Mouse (Mus musculus) kidney, embryonic 15.5 days (tissue): Measurements from ENCODE around the gene Plxnd1. TPM values are rescaled to one million over a fixed set of nuclear protein-coding genes. Genes with fewer than 3 reads are reported as not detected.

Experiments
- ATAC-seq: fragments of 200-750 bp; cut with Nextera tagmentation; replicated peaks from 2 replicates; pipeline ENCODE4 v1.8.0; 2017; ENCODE audit warnings: moderate TSS enrichment; ENCODE audit not compliant: low FRiP score
- H3K27ac ChIP-seq: fragments of 300-500 bp; sonication (generic); 2 replicates; pipeline ENCODE4 v1.5.1; 2015; ENCODE audit warnings: mild to moderate bottlenecking, inconsistent platforms
- H3K27me3 ChIP-seq: fragments of 300-500 bp; sonication (generic); 2 replicates; pipeline ENCODE4 v1.6.1; 2015; ENCODE audit warnings: inconsistent platforms
- H3K36me3 ChIP-seq: fragments of 300-500 bp; sonication (generic); 2 replicates; pipeline ENCODE4 v1.6.1; 2015; ENCODE audit warnings: inconsistent platforms
- H3K4me1 ChIP-seq: fragments of 300-500 bp; sonication (generic); 2 replicates; pipeline ENCODE4 v1.6.1; 2015; ENCODE audit warnings: inconsistent platforms
- H3K4me2 ChIP-seq: fragments of 300-500 bp; sonication (generic); 2 replicates; pipeline ENCODE4 v1.6.1; 2015; ENCODE audit warnings: moderate library complexity, mild to moderate bottlenecking, inconsistent platforms
- H3K4me3 ChIP-seq: fragments of 300-500 bp; sonication (generic); replicated peaks from 2 replicates; pipeline ENCODE4 v1.5.1; 2015; ENCODE audit warnings: mild to moderate bottlenecking, inconsistent platforms
- H3K9ac ChIP-seq: fragments of 300-500 bp; sonication (generic); 2 replicates; pipeline ENCODE4 v1.6.1; 2015; ENCODE audit warnings: mild to moderate bottlenecking, inconsistent platforms
- H3K9me3 ChIP-seq: fragments of 300-500 bp; sonication (generic); replicated peaks from 2 replicates; pipeline ENCODE4 v1.6.1; 2016; ENCODE audit warnings: inconsistent platforms
- whole genome bisulfite sequencing: fragments of 180-500 bp; shearing (Covaris S2); methylation state at CpG from one replicate; pipeline ENCODE4 v1.1.7; 2015; ENCODE audit warnings: mixed read lengths; 5-methylcytosine and 5-hydroxymethylcytosine counted together
- polyA plus RNA-seq: library from polyadenylated mRNA; unstranded; fragments of >200 nt; fragmentation: Nextera tagmentation; extraction: Ambion mirVana; gene quantifications from 2 replicates; pipeline ENCODE4 v1.2.1, GENCODE M21; 2015

Plxnd1 gene
- polyA plus RNA-seq, 1 experiment from 2014 or later, result 52.7 TPM

DNA sequence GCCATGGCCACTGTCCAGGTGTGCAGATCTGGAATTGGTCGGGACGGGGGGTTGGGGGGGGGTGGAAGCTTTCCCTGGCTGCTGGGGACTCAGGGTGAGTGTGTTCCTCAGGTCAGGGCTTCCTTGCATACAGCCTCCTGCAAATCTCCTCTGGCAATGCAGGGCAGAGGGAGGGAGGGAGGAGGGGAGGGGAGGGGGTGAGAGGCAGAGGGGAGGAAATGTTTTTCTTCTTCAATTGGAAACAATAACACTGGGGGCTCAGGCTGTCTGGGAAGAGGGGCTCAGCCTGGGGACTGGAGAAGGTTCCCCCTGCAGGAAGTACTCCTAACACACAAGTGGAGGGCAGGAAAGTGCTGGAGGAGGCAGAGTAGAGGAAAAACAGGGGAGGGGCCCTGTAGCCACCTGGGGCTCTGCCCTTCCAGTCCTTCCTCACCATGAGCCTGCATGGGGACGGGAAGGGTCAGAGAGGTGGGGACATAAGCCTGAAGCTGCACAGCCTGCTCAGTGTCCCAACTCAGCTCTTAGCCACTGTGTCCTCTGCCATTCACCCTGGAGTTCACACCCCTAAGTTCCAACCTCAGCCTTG, 3.0 kb upstream of the Plxnd1 start:
- WGBS, result 9% methylated on average over 3 of the region's 3 CpGs
- no peaks in the 10 kb centered on the region for H3K9me3 ChIP-seq
- H3K9ac ChIP-seq, result no peak overlapping the region
- no peaks in the 10 kb centered on the region for H3K36me3 ChIP-seq
- peaks cover 67% of the 10 kb centered on the region for H3K4me1 ChIP-seq
- ATAC-seq, result 0 out of 2 replicates have a peak, but pooled peaks have one; percentile 13
- no peak overlapping the region for H3K4me2 ChIP-seq
- H3K27me3 ChIP-seq, result peaks cover 17% of the 10 kb centered on the region
- H3K4me3 ChIP-seq, result no peak overlapping the region
- H3K27ac ChIP-seq, result peak overlapping the region; percentile 93

DNA sequence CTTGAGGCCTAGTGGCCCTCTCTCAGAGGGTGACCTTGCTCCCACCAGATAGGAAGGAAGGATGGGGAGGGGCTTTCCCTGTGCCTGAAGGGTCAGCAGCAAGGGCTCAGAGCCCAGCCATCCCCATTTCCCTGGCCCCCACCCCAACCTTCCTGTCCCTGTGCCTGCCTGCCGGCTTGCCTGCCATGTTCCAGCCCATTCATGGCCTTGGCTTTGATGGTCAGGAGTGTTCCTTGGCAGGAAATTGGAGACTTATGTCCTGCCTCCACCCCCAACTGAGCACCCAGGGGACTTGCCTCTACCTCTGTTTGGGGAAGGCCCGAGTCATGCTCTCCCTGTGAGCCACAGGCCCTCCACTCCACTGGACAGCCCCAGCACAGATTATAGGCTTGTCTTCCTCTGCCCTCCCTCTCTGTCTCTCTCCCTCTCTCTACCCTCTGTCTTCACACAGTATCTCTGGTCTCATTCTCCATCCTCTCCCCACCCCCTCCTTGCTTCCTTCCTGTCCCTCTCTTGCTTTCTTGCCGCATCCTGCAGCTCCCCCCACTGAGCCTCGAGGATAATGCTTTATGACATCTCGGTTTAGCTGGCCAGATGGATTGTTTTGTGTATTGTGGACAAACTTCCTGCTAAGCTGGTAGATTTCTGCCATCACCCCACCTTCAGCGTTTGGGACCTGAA, 1.5 kb upstream of the Plxnd1 start:
- Histone ChIP-seq H3K4me1 (peaks cover 74% of the 10 kb centered on the region), H3K9ac (no peak overlapping the region), H3K27me3 (peaks cover 18% of the 10 kb centered on the region), H3K36me3 (no peaks in the 10 kb centered on the region), H3K9me3 (no peaks in the 10 kb centered on the region), H3K27ac (peak overlapping the region; percentile 93), H3K4me3 (peak overlapping the region; percentile 74; the same call in 1 of the 2 replicates), H3K4me2 (peak overlapping the region; percentile 93)
- ATAC-seq, result peak; percentile 10; the same call in 1 of the 2 replicates
- 27% methylated on average over 6 of the region's 6 CpGs for WGBS

DNA sequence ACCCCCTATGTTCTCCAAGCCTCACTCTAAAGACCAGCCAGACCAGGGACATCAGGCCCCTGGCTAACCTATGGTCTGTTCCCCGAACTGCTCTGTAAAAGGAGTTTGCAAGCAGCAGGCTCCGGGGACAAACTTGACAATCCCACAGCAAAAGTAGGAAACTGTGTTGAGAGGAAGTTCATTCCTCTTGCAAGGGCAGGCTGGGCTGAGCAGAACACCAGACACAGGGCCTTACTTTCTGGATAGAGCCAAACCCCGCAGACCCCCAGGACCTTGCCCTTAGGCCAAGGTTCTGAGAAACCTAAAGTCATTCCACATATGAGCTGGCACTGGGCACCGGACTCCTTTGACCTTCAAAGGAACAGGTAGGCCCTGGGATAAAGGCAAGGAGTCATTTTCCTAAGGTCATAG, 731 bp upstream of the Plxnd1 start:
- peak overlapping the region; percentile 74 for H3K4me3 ChIP-seq
- 0 out of 2 replicates have a peak overlapping the region, but pooled peaks have one; percentile 15 for H3K9ac ChIP-seq
- WGBS, result 51% methylated on average over 4 of the region's 4 CpGs
- H3K36me3 ChIP-seq, result peaks cover 5% of the 10 kb centered on the region; the same call in 1 of the 2 replicates
- peak overlapping the region; percentile 93 for H3K4me2 ChIP-seq
- no peaks in the 10 kb centered on the region for H3K9me3 ChIP-seq
- H3K27ac ChIP-seq, result peak overlapping the region; percentile 93
- peaks cover 18% of the 10 kb centered on the region for H3K27me3 ChIP-seq
- no peak for ATAC-seq
- H3K4me1 ChIP-seq, result peaks cover 81% of the 10 kb centered on the region

DNA sequence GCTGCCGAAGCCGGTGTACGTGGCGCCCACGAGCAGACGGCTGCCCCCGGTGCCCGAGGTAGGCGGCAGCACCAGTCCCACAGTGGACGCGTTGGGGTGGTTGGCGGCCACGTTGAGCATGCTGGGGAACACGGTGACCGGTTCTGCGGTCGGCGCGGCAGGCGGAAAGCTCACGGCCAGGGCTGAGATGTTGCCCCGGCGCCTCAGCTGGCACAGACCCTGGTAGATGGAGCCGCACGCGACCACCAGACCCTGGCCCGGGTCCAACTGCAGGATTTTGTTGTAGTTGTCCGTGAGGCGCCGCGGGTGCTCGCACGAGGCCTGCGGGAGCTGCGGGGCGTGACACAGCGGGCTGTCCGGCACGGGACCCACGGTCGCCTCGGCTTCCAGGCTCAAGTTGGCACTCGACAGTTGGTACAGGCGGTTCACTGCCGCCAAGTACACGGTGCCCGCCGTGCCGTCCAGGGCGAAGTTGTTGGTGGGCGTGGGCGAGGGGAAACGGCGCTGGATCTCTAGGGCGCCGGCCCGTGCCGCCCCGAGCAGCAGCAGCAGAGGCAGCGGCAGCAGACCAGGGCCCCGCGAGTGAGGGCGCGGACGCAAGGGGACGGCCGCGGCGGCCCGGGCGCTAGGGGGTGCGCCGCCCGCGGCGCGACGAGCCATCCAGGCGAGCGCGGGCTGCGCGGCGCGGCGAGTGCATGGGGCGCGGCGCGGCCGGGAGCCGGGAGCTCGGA, 494 bp downstream of the Plxnd1 start:
- peaks cover 18% of the 10 kb centered on the region for H3K27me3 ChIP-seq
- H3K9ac ChIP-seq, result peak overlapping the region; percentile 70
- H3K4me2 ChIP-seq, result peak overlapping the region; percentile 93
- peaks cover 5% of the 10 kb centered on the region; the same call in 1 of the 2 replicates for H3K36me3 ChIP-seq
- H3K4me1 ChIP-seq, result peaks cover 91% of the 10 kb centered on the region
- ATAC-seq, result no peak
- peak overlapping the region; percentile 74 for H3K4me3 ChIP-seq
- under 1% methylated on average over 68 of the region's 93 CpGs for WGBS
- H3K9me3 ChIP-seq, result no peaks in the 10 kb centered on the region
- H3K27ac ChIP-seq, result peak overlapping the region; percentile 93

DNA sequence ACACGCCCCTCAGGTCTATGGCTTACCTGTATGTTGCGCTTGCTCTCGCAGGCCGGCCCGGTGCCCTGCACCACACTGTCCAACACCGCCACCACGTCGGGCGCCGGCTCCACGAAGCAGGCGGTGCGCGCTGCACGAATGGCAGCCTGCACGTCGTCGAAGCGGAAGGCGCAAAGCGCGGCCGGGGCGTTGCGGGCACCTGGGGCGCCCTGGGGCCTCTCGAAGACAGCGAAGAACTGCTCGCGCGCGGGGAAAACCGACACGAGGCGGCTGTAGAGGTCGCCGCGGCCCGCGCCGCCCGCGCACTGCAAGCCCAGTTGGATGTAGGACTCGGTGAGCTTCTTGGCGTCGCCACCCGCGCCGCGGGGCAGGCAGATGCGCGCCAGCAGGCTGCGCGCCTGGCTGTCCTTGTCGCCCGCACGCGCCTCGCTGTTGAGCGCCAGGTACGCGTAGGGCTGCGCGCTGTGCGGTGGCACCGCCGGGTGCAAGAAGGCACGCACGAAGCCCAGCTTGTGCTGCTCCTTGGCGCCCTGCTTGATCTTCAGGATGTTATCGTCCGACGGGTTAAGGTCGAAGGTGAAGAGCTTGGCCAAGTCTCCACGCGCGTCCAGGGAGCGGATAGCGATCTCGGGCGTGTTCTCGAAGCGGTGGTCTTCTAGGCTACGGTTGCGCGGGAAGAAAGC, 1.2 kb downstream of the Plxnd1 start:
- Histone ChIP-seq H3K36me3 (peaks cover 5% of the 10 kb centered on the region; the same call in 1 of the 2 replicates), H3K4me3 (peak overlapping the region; percentile 74), H3K27me3 (peaks cover 18% of the 10 kb centered on the region), H3K9ac (peak overlapping the region; percentile 70), H3K9me3 (no peaks in the 10 kb centered on the region), H3K4me2 (peak overlapping the region; percentile 93), H3K4me1 (peaks cover 91% of the 10 kb centered on the region), H3K27ac (peak overlapping the region; percentile 93)
- 1% methylated on average over 84 of the region's 86 CpGs for WGBS
- ATAC-seq, result no peak

DNA sequence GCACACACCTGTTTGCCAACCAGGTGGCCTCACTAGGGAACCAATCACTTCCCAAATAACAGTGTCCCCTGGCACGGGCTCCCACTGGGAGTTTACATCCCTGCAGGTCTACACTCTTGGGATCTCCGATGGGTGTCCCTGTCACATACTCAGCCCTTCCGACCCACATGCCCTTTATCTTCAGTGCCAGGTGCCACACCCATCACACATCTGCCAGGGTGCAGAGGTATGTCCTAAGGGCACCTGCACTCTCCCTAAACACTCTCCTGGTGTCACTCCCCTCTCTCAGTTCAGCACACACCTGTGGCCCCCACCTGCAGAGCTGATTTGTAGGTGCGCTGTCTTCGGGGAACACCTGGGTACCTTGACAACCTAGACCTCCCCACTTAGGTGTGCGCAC, 1.8 kb downstream of the Plxnd1 start:
- H3K4me2 ChIP-seq, result peak overlapping the region; percentile 93
- H3K4me1 ChIP-seq, result peaks cover 85% of the 10 kb centered on the region
- H3K36me3 ChIP-seq, result peaks cover 5% of the 10 kb centered on the region; the same call in 1 of the 2 replicates
- H3K9me3 ChIP-seq, result no peaks in the 10 kb centered on the region
- peak overlapping the region; percentile 70 for H3K9ac ChIP-seq
- H3K27ac ChIP-seq, result peak overlapping the region; percentile 93; the same call in 1 of the 2 replicates
- H3K27me3 ChIP-seq, result peaks cover 18% of the 10 kb centered on the region
- ATAC-seq, result no peak
- 41% methylated on average over 6 of the region's 6 CpGs for WGBS
- H3K4me3 ChIP-seq, result peak overlapping the region; percentile 74

DNA sequence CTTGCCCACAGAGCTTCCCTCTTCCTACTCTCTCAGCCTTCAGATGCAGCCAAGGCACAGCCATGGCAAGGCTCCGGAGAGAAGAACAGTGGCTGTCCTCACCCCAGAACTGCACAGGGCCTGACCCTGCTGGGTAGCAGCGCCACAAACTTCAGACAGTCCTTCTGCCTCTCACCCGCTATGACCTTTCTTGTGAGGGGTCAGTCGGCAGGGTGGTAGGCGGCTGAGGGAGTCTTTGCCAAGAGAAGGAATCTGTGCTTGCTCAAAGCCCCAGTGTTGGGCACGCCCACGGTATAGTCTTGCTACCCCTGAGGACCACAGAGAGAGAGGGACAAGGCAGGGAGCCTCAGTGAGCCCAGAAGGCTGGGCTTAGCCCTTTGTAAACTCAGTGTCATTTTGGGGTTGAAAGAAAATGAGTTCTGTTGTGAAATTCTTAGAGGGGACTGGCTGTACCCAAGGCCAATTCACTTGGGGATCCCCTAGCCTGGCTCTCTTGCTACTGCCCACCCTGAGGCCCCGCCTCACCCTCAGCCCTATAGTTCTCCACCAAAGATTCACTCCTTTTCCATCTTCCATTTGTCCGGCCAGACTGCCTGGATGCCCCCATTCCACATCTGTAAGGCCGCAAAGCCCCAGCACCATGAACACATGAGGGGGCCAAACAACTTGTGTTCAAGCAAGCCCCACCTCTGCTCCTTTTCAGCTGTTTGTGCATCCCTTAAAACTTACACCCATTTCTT, 2.8 kb downstream of the Plxnd1 start:
- peaks cover 85% of the 10 kb centered on the region for H3K4me1 ChIP-seq
- peak overlapping the region; percentile 70 for H3K9ac ChIP-seq
- H3K27me3 ChIP-seq, result peaks cover 18% of the 10 kb centered on the region
- peak overlapping the region; percentile 74 for H3K4me3 ChIP-seq
- 31% methylated on average over 10 of the region's 10 CpGs for WGBS
- H3K9me3 ChIP-seq, result no peaks in the 10 kb centered on the region
- H3K27ac ChIP-seq, result peak overlapping the region; percentile 84
- peaks cover 5% of the 10 kb centered on the region; the same call in 1 of the 2 replicates for H3K36me3 ChIP-seq
- no peak for ATAC-seq
- H3K4me2 ChIP-seq, result peak overlapping the region; percentile 93

DNA sequence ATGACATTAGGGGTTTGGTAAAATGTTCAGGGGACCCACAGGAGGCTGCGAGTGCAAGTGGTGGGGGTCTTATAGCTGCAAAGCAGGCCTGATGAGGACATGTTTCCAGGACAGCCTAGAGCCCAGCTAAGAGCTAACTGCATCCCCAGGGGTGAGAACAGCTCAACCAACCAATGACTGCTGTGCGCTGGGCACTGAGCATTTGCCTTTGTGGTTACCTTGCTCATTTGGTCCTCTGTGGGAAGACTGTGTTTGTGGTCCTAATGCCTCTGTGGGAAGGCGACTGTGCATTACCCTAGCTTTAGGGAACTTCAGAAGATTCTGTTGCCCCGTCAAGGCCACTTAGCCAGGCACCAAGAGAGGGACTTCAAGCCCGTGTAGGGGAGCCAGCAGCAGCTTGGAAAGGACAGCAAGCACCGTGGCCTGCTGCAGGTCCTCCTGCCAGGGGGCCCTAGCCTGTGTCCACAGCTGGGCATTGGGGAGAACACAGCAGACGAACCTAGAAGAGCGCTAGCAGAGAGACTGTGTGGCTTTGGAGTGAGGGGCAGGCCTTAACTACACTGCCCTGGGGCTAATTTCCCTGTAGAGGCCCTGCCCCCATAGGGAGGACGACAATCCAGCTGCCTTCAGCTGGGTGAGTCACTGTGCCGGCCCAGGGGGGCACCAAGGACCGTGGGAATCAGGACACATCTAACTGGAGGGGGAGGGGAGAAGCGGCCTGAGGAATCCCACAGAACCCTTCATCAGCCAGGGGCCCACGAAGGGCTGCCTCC, 3.5 kb downstream of the Plxnd1 start:
- Histone ChIP-seq H3K9ac (peak overlapping the region; percentile 70), H3K4me1 (peaks cover 85% of the 10 kb centered on the region), H3K27ac (peak overlapping the region; percentile 84), H3K4me3 (peak overlapping the region; percentile 74), H3K9me3 (no peaks in the 10 kb centered on the region), H3K36me3 (peaks cover 5% of the 10 kb centered on the region; the same call in 1 of the 2 replicates), H3K4me2 (peak overlapping the region; percentile 93), H3K27me3 (peaks cover 18% of the 10 kb centered on the region)
- ATAC-seq, result peak; percentile 12; the same call in 1 of the 2 replicates
- 28% methylated on average over 13 of the region's 13 CpGs for WGBS

DNA sequence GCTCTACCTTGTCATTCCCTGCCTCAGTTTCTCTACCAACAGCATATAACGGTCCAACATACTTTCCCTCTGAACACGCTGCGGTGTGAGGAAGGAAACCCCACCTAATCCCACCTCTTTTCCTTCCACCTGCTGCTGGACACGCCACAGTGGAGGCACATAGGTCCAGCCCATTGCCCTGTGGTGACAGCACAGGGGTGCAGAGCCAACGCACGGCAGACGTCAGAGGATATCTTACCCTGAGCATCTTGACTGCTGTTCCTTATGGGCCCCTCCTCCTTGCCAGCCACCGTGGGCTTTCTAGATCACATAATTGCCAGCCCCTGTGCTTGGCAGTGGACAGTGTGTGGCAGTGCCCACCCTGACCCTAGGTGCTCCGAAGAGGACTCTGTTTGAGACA, 4.3 kb downstream of the Plxnd1 start:
- H3K4me3 ChIP-seq, result peak overlapping the region; percentile 74
- H3K4me2 ChIP-seq, result peak overlapping the region; percentile 93
- 74% methylated on average over 9 of the region's 9 CpGs for WGBS
- ATAC-seq, result no peak
- H3K9me3 ChIP-seq, result no peaks in the 10 kb centered on the region
- H3K36me3 ChIP-seq, result peaks cover 5% of the 10 kb centered on the region; the same call in 1 of the 2 replicates
- peaks cover 85% of the 10 kb centered on the region for H3K4me1 ChIP-seq
- H3K27me3 ChIP-seq, result peaks cover 18% of the 10 kb centered on the region
- H3K9ac ChIP-seq, result 0 out of 2 replicates have a peak overlapping the region, but pooled peaks have one; percentile 70
- H3K27ac ChIP-seq, result peak overlapping the region; percentile 27; the same call in 1 of the 2 replicates

DNA sequence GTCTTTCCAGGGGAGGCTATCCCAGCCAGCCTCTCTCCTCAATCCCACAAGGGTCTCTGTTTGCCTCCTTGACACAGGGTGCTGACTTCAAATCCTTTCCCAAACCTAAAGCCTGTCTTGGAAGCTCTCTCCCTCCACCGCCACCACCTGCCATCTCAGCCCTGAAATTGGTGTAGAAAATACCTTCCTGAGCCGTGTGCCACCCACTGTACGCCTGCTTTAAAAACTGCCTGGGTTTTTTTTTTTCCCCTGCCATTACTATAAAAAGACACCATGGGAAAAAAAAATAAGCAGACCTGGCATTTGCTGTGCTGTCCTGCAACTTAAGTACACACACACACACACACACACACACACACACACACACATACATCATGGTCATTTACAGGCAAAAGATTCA, 4.7 kb downstream of the Plxnd1 start:
- WGBS, result 84% methylated on average over 3 of the region's 3 CpGs
- no peaks in the 10 kb centered on the region for H3K9me3 ChIP-seq
- H3K4me1 ChIP-seq, result peaks cover 88% of the 10 kb centered on the region
- H3K27ac ChIP-seq, result no peak overlapping the region
- H3K36me3 ChIP-seq, result peaks cover 5% of the 10 kb centered on the region; the same call in 1 of the 2 replicates
- peak overlapping the region; percentile 74 for H3K4me3 ChIP-seq
- 0 out of 2 replicates have a peak overlapping the region, but pooled peaks have one; percentile 23 for H3K9ac ChIP-seq
- ATAC-seq, result no peak
- H3K27me3 ChIP-seq, result peaks cover 18% of the 10 kb centered on the region
- H3K4me2 ChIP-seq, result peak overlapping the region; percentile 93
